Mouse (Mus musculus) forebrain, embryonic 12.5 days (tissue): ENCODE measurements around the gene Ttc7b. TPM values are rescaled to one million over a fixed set of nuclear protein-coding genes. Genes with fewer than 3 reads are reported as not detected.

ENCODE experiments used
- ATAC-seq: fragments of 200-750 bp; cut with Nextera tagmentation; 2 replicates; pipeline ENCODE4 v1.8.0; 2017; ENCODE audit warnings: moderate TSS enrichment; ENCODE audit not compliant: low FRiP score
- H3K27ac ChIP-seq: fragments of 300-500 bp; sonication (generic); 2 replicates; pipeline ENCODE4 v1.5.1; 2016; ENCODE audit warnings: mild to moderate bottlenecking
- H3K27me3 ChIP-seq: fragments of 300-500 bp; sonication (generic); 2 replicates; pipeline ENCODE4 v1.6.1; 2016; ENCODE audit warnings: mild to moderate bottlenecking
- H3K36me3 ChIP-seq: fragments of 300-500 bp; sonication (generic); replicated peaks from 2 replicates; pipeline ENCODE4 v1.6.1; 2016; ENCODE audit warnings: mild to moderate bottlenecking
- H3K4me1 ChIP-seq: fragments of 300-500 bp; sonication (generic); 2 replicates; pipeline ENCODE4 v1.6.1; 2016
- H3K4me2 ChIP-seq: fragments of 300-500 bp; sonication (generic); 2 replicates; pipeline ENCODE4 v1.6.1; 2016; ENCODE audit warnings: mild to moderate bottlenecking, moderate library complexity
- H3K4me3 ChIP-seq: fragments of 300-500 bp; sonication (generic); replicated peaks from 2 replicates; pipeline ENCODE4 v1.5.1; 2016; ENCODE audit warnings: mild to moderate bottlenecking
- H3K9ac ChIP-seq: fragments of 300-500 bp; sonication (generic); 2 replicates; pipeline ENCODE4 v1.6.1; 2016; ENCODE audit warnings: mild to moderate bottlenecking
- H3K9me3 ChIP-seq: fragments of 300-500 bp; sonication (generic); 2 replicates; pipeline ENCODE4 v1.6.1; 2016
- WGBS: fragments of 180-500 bp; shearing (Covaris S2); methylation state at CpG from one replicate; pipeline ENCODE4 v1.1.7; 2016; 5-methylcytosine and 5-hydroxymethylcytosine counted together
- polyA plus RNA-seq: library from polyadenylated mRNA; unstranded; fragments of >200 nt; fragmentation: Nextera tagmentation; extraction: Ambion mirVana; gene quantifications from 2 replicates; pipeline ENCODE4 v1.2.1, GENCODE M21; 2016

Ttc7b gene
- polyA plus RNA-seq, 1 experiment from 2014 or later = 5.8 TPM

DNA sequence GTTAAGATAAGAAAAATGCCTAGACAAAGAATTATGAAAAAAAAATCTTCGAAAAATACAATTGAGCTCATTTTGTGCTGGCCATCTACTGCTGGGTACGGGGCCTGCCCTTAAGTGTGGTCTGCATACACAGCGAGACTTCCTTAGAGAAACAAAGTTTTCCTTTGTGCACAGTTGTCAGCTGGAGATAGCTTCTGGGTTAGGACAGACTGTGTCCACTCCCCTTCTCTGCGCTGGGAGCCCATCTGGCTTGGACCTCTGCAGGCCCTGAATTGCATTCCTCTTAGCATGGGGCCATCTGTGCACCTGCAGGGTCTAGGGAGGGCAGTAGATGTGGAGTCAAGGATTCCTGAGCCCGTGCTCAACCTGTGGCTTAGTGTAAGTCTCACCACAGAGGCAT, 165.1 kb downstream of the Ttc7b start:
- H3K27me3 ChIP-seq = no peaks in the 10 kb centered on the region
- WGBS = 83% methylated on average over 5 of the region's 5 CpGs
- H3K27ac ChIP-seq = no peak overlapping the region
- H3K4me1 ChIP-seq = no peaks in the 10 kb centered on the region
- peaks cover 19% of the 10 kb centered on the region for H3K36me3 ChIP-seq
- no peak overlapping the region for H3K4me3 ChIP-seq
- no peak overlapping the region for H3K9ac ChIP-seq
- ATAC-seq = no peak
- H3K4me2 ChIP-seq = no peak overlapping the region
- H3K9me3 ChIP-seq = no peaks in the 10 kb centered on the region

DNA sequence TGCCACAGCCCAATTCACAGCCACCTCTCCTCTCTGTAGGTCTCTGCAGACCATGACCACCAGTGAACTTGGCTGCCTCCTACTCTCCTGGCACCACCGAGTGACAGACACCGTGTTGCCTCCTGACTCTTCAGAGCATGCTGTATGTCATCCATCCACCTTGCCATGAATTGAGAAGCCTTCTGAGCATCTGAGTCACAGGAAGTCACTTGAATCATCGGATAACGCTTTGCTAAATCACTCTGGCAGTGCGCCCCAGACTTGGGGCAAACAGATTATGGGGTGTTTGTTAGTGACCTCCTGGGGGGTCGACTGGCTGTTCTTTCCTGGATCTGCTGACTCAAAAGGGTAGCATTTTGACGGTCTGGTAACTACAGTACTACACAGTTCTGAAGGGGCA, 166.7 kb downstream of the Ttc7b start:
- Histone ChIP-seq H3K9me3 (no peaks in the 10 kb centered on the region), H3K36me3 (peaks cover 19% of the 10 kb centered on the region), H3K27ac (no peak overlapping the region), H3K4me2 (no peak overlapping the region), H3K27me3 (no peaks in the 10 kb centered on the region), H3K4me1 (no peaks in the 10 kb centered on the region), H3K4me3 (no peak overlapping the region), H3K9ac (no peak overlapping the region; the same call in 1 of the 2 replicates)
- WGBS = 83% methylated on average over 7 of the region's 7 CpGs
- no peak for ATAC-seq

DNA sequence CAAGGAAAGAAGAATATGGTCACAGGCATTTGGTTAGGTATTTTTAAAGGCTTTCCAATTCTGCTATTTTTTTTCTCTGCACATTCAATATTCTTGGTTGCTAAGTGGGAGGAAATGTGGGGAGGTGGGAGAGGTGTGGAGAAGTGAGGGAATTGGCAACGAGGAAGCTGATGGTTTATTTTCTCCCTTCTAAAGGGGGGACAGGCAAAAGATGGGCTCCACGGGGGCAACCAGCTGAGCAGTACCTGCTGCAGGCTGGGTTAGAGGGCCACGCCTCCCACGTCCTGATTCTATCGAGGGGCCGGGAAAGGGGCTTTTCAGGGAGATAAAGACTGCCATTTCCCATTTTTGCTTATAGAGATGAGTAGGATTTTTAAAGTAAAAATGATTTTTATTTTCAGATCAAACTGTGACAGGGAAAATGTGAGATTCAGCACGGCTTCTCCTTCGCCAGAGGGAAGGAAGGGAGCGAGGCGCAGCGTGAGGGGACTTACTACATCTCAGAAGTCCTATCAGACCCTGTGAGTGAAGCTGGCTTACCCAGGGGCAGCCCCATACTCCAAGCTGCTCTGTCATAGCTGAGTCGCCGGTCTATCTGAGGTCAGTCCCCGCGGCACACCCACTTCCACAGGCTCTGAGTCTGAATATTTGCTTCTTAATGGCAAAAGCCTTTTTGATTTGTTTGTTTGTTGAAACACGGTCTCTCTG, 167.4 kb downstream of the Ttc7b start:
- H3K27me3 ChIP-seq = no peaks in the 10 kb centered on the region
- 85% methylated on average over 16 of the region's 16 CpGs for WGBS
- H3K4me2 ChIP-seq = no peak overlapping the region
- no peaks in the 10 kb centered on the region for H3K4me1 ChIP-seq
- no peak for ATAC-seq
- no peak overlapping the region for H3K9ac ChIP-seq
- no peak overlapping the region for H3K27ac ChIP-seq
- H3K9me3 ChIP-seq = no peaks in the 10 kb centered on the region
- H3K36me3 ChIP-seq = peaks cover 22% of the 10 kb centered on the region
- H3K4me3 ChIP-seq = no peak overlapping the region

DNA sequence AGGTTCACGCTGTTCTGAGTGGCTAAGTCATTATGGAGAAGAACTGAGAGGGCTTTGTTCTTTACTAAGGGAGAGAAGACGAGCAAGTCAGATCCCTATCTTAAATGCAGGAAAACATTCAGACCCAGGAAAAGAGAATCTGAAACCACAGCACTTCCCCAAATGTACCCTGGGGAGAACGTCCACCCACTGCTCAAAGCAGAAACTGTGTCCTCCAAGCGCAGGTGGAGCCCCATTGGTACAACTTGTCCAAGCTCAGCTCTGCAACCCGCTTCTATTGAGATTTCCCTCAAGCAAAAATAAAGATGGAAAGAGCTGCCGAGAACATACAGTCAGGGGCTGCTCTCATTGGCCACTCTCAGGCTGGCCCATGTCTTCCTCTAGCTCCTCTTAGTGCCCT, 168.5 kb downstream of the Ttc7b start:
- 86% methylated on average over 6 of the region's 6 CpGs for WGBS
- no peak overlapping the region for H3K4me3 ChIP-seq
- H3K36me3 ChIP-seq = peaks cover 16% of the 10 kb centered on the region; the same call in 1 of the 2 replicates
- H3K27ac ChIP-seq = no peak overlapping the region
- no peaks in the 10 kb centered on the region for H3K27me3 ChIP-seq
- H3K9ac ChIP-seq = no peak overlapping the region
- ATAC-seq = no peak
- no peaks in the 10 kb centered on the region for H3K9me3 ChIP-seq
- H3K4me1 ChIP-seq = no peaks in the 10 kb centered on the region
- H3K4me2 ChIP-seq = no peak overlapping the region

DNA sequence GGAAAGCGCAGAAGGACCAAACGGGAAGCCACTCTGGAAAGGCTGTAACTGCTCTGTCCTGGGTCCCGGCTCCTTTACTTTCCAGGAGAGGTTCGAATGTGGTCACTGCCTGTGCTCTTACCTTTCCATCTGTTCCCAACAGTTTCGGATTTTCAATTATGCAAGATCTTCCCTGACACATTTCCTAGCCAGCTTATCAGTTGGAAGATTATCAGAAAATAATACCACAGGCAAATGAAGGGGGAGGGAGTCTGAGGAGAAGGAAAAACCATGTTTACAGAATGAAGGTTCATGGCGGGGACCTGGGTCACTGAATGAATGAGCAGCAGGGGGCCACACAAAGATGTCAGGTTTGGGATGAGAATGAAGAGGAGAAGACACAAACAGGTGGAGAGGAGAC, 177.1 kb downstream of the Ttc7b start:
- peaks cover 9% of the 10 kb centered on the region; the same call in 1 of the 2 replicates for H3K4me1 ChIP-seq
- peaks cover 17% of the 10 kb centered on the region for H3K36me3 ChIP-seq
- WGBS = 67% methylated on average over 6 of the region's 6 CpGs
- no peaks in the 10 kb centered on the region for H3K9me3 ChIP-seq
- ATAC-seq = no peak
- H3K4me3 ChIP-seq = no peak overlapping the region
- no peak overlapping the region for H3K4me2 ChIP-seq
- no peak overlapping the region for H3K27ac ChIP-seq
- H3K27me3 ChIP-seq = no peaks in the 10 kb centered on the region
- H3K9ac ChIP-seq = no peak overlapping the region

DNA sequence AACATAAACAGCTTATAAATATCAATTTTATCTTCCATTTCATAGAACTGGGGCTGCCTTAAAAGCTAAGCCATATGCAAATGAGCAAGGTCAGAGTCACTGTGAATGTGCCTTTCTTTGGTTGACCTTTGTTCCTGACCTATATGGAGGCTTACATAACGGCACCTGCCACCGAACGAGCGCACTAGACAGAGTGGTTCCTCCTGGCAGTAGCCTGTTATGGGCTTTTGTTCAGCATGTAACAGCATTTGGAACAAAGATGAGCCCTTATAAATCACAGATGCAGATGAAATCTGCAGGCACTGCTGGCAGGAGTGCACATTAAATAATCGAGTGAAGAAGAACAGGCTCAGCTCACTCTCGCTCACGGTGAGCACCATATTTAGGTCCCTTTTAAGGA, 179.0 kb downstream of the Ttc7b start:
- H3K27ac ChIP-seq = no peak overlapping the region
- peaks cover 11% of the 10 kb centered on the region for H3K36me3 ChIP-seq
- no peak overlapping the region for H3K9ac ChIP-seq
- no peak for ATAC-seq
- 66% methylated on average over 7 of the region's 7 CpGs for WGBS
- no peak overlapping the region for H3K4me3 ChIP-seq
- H3K9me3 ChIP-seq = no peaks in the 10 kb centered on the region
- H3K27me3 ChIP-seq = no peaks in the 10 kb centered on the region
- H3K4me1 ChIP-seq = peaks cover 28% of the 10 kb centered on the region
- no peak overlapping the region for H3K4me2 ChIP-seq

DNA sequence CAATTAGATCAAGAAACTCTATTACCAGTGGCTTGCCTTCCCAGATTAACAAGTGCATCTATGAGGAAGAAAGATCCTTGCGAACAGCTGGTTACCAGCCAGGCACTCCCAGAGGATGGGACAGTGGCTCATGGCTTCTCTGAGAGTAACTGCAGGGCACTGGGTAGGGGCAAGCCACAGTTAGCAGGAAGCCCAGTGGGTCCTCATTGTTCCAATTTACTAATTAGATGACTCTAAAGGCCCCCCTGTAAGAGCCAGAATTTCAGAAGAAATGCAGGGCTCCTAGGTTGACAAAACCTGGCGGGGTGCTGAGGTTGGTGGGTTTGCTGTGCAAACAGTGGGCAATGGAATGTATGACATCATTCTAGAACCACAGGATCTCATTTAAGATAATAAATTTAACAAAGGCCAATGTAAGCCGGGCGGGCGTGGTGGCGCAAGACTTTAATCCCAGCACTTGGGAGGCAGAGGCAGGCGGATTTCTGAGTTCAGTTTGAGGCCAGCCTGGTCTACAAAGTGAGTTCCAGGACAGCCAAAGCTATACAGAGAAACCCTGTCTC, 179.6 kb downstream of the Ttc7b start:
- H3K36me3 ChIP-seq = peaks cover 9% of the 10 kb centered on the region; the same call in 1 of the 2 replicates
- no peaks in the 10 kb centered on the region for H3K27me3 ChIP-seq
- no peak overlapping the region for H3K4me3 ChIP-seq
- H3K4me1 ChIP-seq = peaks cover 34% of the 10 kb centered on the region
- H3K27ac ChIP-seq = 0 out of 2 replicates have a peak overlapping the region, but pooled peaks have one; percentile 13
- H3K4me2 ChIP-seq = no peak overlapping the region
- no peak for ATAC-seq
- no peak overlapping the region for H3K9ac ChIP-seq
- 77% methylated on average over 7 of the region's 7 CpGs for WGBS
- H3K9me3 ChIP-seq = no peaks in the 10 kb centered on the region

DNA sequence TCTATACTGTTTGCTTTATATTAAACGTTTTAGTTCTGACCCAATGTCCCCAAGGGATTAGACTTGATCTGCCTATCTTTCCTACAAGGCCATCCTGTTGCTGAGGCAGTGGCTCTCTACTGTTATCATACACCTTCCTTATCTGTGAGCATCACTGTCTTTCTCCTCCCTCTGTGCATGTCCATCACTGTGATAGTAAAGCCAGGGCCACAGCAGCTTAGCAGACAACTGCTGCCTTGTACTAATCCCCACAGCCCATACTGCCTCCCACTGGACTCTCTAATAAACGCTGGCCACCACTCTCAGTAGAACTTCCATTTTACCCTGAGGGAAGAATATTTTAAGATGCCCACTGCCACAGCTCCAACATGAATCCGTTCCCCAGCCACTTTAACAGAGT, 182.6 kb downstream of the Ttc7b start:
- no peaks in the 10 kb centered on the region for H3K36me3 ChIP-seq
- H3K4me1 ChIP-seq = peaks cover 28% of the 10 kb centered on the region
- no peak overlapping the region for H3K4me2 ChIP-seq
- WGBS = 47% methylated on average over 3 of the region's 3 CpGs
- no peak overlapping the region for H3K27ac ChIP-seq
- ATAC-seq = peak; percentile 73
- H3K4me3 ChIP-seq = no peak overlapping the region
- no peak overlapping the region for H3K9ac ChIP-seq
- H3K27me3 ChIP-seq = no peaks in the 10 kb centered on the region
- no peaks in the 10 kb centered on the region for H3K9me3 ChIP-seq

DNA sequence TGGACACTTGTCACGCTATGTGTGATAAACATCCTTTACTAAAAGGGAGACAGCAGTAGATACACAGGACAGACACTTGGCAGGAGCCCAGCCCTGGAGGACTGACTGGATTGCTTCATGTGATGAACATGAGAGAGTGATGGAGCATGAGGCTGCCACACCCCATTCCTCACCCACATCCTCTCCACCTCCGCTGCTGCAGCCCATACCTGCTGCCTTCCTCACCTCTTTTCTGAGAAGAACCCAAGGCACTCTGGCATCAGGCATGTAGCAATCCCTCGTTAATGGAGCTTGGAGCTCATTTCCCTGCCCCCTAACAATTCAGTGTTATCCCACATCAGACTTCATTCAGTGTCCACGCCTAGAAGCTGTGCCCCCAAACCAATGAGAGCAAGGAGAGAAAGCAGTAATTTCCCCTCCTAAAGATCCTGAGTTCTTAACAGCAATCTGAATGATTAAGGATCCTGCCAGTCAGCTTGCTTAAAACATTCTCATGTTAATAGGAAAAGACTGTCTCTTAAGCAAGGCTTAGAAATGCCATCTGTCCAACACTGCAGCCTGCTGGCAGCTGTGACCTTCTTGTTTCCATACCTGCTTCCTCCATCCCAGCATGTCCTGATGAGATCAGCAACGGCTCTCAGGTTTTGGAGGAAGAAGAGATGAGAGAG, 183.1 kb downstream of the Ttc7b start:
- H3K27ac ChIP-seq = peak overlapping the region; percentile 80
- WGBS = 48% methylated on average over 5 of the region's 5 CpGs
- H3K27me3 ChIP-seq = no peaks in the 10 kb centered on the region
- H3K4me1 ChIP-seq = peaks cover 28% of the 10 kb centered on the region
- ATAC-seq = peak; percentile 80
- no peaks in the 10 kb centered on the region for H3K9me3 ChIP-seq
- no peak overlapping the region for H3K4me2 ChIP-seq
- no peaks in the 10 kb centered on the region for H3K36me3 ChIP-seq
- no peak overlapping the region for H3K9ac ChIP-seq
- no peak overlapping the region for H3K4me3 ChIP-seq

DNA sequence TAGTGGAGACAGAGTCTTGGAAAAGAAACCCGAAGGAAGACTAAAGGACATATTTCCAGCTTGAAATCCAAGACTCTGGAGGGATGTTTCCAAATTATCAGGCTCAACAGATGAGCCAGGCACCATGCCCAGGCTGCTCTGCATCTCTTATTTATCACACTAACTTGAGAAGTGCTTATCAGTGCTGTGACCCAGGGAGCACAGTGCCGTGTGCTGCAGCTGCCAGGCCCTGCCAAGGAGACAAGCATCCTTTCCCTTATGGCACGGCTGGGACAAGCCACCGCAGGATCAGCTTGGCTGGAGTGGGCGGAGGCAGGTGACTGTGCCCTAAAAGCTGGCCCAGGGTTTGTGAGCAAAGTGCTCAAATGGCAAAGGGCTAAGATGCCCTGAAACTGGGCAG, 184.4 kb downstream of the Ttc7b start:
- Histone ChIP-seq H3K27ac (no peak overlapping the region), H3K9me3 (no peaks in the 10 kb centered on the region), H3K4me1 (peaks cover 28% of the 10 kb centered on the region), H3K4me3 (no peak overlapping the region), H3K4me2 (no peak overlapping the region), H3K9ac (no peak overlapping the region), H3K36me3 (0 out of 2 replicates have a peak, but pooled peaks cover 7% of the 10 kb centered on the region), H3K27me3 (no peaks in the 10 kb centered on the region)
- WGBS = 83% methylated on average over 5 of the region's 5 CpGs
- ATAC-seq = no peak

DNA sequence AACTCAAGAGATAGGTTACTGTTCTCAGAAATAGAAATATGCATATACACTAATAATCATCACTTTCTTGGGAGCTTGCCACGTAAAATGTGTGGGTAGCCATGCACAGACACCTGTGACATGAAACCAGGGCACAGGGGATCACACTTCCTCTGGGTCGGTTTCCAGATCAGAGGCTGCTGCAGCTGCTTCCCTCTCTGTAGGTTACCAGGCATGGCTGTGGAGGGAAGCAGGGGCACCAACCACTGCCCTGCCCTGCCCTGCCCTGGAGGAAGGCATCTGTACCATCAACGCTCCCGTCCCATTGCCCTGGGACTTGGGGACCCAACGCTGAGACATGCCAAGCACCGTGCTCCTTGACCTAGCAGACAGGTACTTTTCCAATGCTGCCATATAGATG, 188.8 kb downstream of the Ttc7b start:
- no peaks in the 10 kb centered on the region for H3K27me3 ChIP-seq
- no peak for ATAC-seq
- H3K36me3 ChIP-seq = peaks cover 16% of the 10 kb centered on the region
- H3K4me1 ChIP-seq = peaks cover 9% of the 10 kb centered on the region; the same call in 1 of the 2 replicates
- H3K27ac ChIP-seq = no peak overlapping the region
- 93% methylated on average over 6 of the region's 6 CpGs for WGBS
- no peaks in the 10 kb centered on the region for H3K9me3 ChIP-seq
- H3K4me2 ChIP-seq = no peak overlapping the region
- no peak overlapping the region for H3K4me3 ChIP-seq
- H3K9ac ChIP-seq = no peak overlapping the region

DNA sequence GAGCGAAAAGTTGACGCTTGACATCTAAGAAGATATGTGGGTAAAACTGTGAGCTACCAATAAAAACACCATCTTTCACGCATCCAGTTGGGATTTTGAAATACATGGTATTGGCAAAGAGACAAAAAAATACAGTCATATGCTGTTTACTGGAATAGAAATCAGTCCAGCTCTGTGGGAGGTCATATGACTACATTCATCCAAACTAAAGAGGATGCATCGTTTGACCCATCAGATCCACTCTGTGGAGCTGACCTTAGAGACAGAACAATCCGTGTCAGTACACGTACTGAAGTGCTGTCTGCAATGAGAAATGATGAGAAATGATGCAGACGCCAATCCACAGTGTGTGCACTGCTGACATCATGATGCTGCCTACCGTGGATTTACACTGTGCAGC, 190.4 kb downstream of the Ttc7b start:
- no peak overlapping the region for H3K4me2 ChIP-seq
- ATAC-seq = no peak
- no peaks in the 10 kb centered on the region for H3K27me3 ChIP-seq
- H3K9me3 ChIP-seq = no peaks in the 10 kb centered on the region
- no peak overlapping the region for H3K9ac ChIP-seq
- no peak overlapping the region for H3K4me3 ChIP-seq
- H3K36me3 ChIP-seq = peaks cover 19% of the 10 kb centered on the region
- 91% methylated on average over 8 of the region's 8 CpGs for WGBS
- no peaks in the 10 kb centered on the region for H3K4me1 ChIP-seq
- H3K27ac ChIP-seq = no peak overlapping the region
